Mouse (Mus musculus) bone marrow, adult 2 months (tissue): ENCODE data around the gene Asphd1. TPM values are rescaled to one million over a fixed set of nuclear protein-coding genes. Genes with fewer than 3 reads are reported as not detected.
A peak's percentile ranks its signal among the peaks of the same experiment; 100 is the strongest.

Experiments used
- H3K27ac ChIP-seq: fragments of 200-500 bp; 2 replicates; pipeline ENCODE4 v1.5.1; 2012; ENCODE audit warnings: low read depth, mild to moderate bottlenecking, control low read depth, inconsistent platforms, low read length; ENCODE audit not compliant: control insufficient read depth, poor library complexity, insufficient read depth
- H3K4me1 ChIP-seq: fragments of 200-500 bp; 2 replicates; pipeline ENCODE4 v1.6.1; 2011; ENCODE audit warnings: low read length; ENCODE audit not compliant: control insufficient read depth, insufficient read depth
- H3K4me3 ChIP-seq: fragments of 200-500 bp; replicated peaks from 2 replicates; pipeline ENCODE3; 2011; ENCODE audit warnings: mild to moderate bottlenecking, low read depth, low read length, control low read depth; ENCODE audit not compliant: control insufficient read depth
- CTCF ChIP-seq: fragments of 200-500 bp; IDR thresholded peaks from 2 replicates; pipeline ENCODE4 v1.5.1; 2011; ENCODE audit warnings: low read length, control low read depth; ENCODE audit not compliant: control insufficient read depth, insufficient read depth
- POLR2A ChIP-seq: fragments of 200-500 bp; IDR thresholded peaks from 2 replicates; pipeline ENCODE4 v1.6.1; 2011; ENCODE audit warnings: low read depth, mild to moderate bottlenecking, control low read depth, low read length, borderline replicate concordance; ENCODE audit not compliant: control insufficient read depth
- WGBS: fragments of 180-500 bp; shearing (Covaris S2); methylation state at CpG from one replicate; pipeline ENCODE4 v1.1.7; 2018; 5-methylcytosine and 5-hydroxymethylcytosine counted together
- polyA plus RNA-seq: library from polyadenylated mRNA; stranded (reverse); fragments of >200 nt; gene quantifications from 2 replicates; pipeline ENCODE4 v1.2.4, GENCODE M21; 2011; ENCODE audit warnings: low replicate concordance; ENCODE audit not compliant: missing spikeins, insufficient read depth, insufficient read length

Gene Asphd1
- polyA plus RNA-seq, 1 experiment: not detected

GRCm38 (mm10) chr7:126978841-126979240, 29.5 kb upstream of the Asphd1 start:
- Histone ChIP-seq H3K27ac (no peak overlapping the region), H3K4me3 (no peak overlapping the region), H3K4me1 (peaks cover 2% of the 10 kb centered on the region; the same call in 1 of the 2 replicates)
- TF ChIP-seq CTCF (no peak), POLR2A (no peak)
- 64% methylated on average over 6 of the region's 6 CpGs for WGBS

- TF ChIP-seq CTCF: no peak
- TF ChIP-seq POLR2A: no peak
- peaks cover 2% of the 10 kb centered on the region; the same call in 1 of the 2 replicates for H3K4me1 ChIP-seq
- H3K4me3 ChIP-seq: peak overlapping the region; percentile 87
- H3K27ac ChIP-seq: peak overlapping the region; percentile 50
- 25% methylated on average over 14 of the region's 14 CpGs for WGBS
Observed at GRCm38 (mm10) chr7:126976878-126977459, 27.6 kb upstream of the Asphd1 start.

GRCm38 (mm10) chr7:126975950-126976866, 26.8 kb upstream of the Asphd1 start, which contains the start of gene Cdiptos:
TSS of gene Cdiptos (minus strand) at chr7:126976098.
- peak; percentile 62; the same call in 1 of the 2 replicates for TF ChIP-seq POLR2A
- peak; percentile 97 for TF ChIP-seq CTCF
- Histone ChIP-seq H3K4me1 (peaks cover 2% of the 10 kb centered on the region; the same call in 1 of the 2 replicates), H3K27ac (peak within 1 kb of the TSS; percentile 96), H3K4me3 (peak within 1 kb of the TSS; percentile 87)
- under 1% methylated on average over 55 of the region's 55 CpGs for WGBS

GRCm38 (mm10) chr7:126975893-126975949, 26.3 kb upstream of the Asphd1 start, which contains the start of gene Cdipt:
TSS of gene Cdipt (plus strand) at chr7:126975914.
- peak within 1 kb of the TSS; percentile 87 for H3K4me3 ChIP-seq
- 3% methylated on average over 1 of the region's 1 CpGs for WGBS
- peak within 1 kb of the TSS; percentile 96 for H3K27ac ChIP-seq
- TF ChIP-seq CTCF: no peak
- TF ChIP-seq POLR2A: no peak
- peaks cover 2% of the 10 kb centered on the region; the same call in 1 of the 2 replicates for H3K4me1 ChIP-seq

- Histone ChIP-seq H3K27ac (peak overlapping the region; percentile 96; the same call in 1 of the 2 replicates), H3K4me3 (peak overlapping the region; percentile 87), H3K4me1 (peaks cover 2% of the 10 kb centered on the region; the same call in 1 of the 2 replicates)
- TF ChIP-seq CTCF: no peak
- TF ChIP-seq POLR2A: no peak
- 1% methylated on average over 8 of the region's 8 CpGs for WGBS
Observed at GRCm38 (mm10) chr7:126975493-126975892, 26.1 kb upstream of the Asphd1 start.

- Histone ChIP-seq H3K4me1 (no peaks in the 10 kb centered on the region; the same call in 1 of the 2 replicates), H3K4me3 (no peak overlapping the region), H3K27ac (no peak overlapping the region)
- TF ChIP-seq POLR2A (no peak), CTCF (no peak)
- 78% methylated on average over 6 of the region's 6 CpGs for WGBS
Observed at GRCm38 (mm10) chr7:126967361-126967760, 18.0 kb upstream of the Asphd1 start.

GRCm38 (mm10) chr7:126965568-126965967, 16.2 kb upstream of the Asphd1 start:
- WGBS: 27% methylated on average over 3 of the region's 3 CpGs
- Histone ChIP-seq H3K4me3 (no peak overlapping the region), H3K27ac (no peak overlapping the region), H3K4me1 (no peaks in the 10 kb centered on the region; the same call in 1 of the 2 replicates)
- no peak for TF ChIP-seq POLR2A
- no peak for TF ChIP-seq CTCF

GRCm38 (mm10) chr7:126963548-126964286, 14.3 kb upstream of the Asphd1 start:
- 32% methylated on average over 19 of the region's 19 CpGs for WGBS
- TF ChIP-seq POLR2A (no peak), CTCF (peak; percentile 43)
- no peak overlapping the region for H3K27ac ChIP-seq
- peaks cover 2% of the 10 kb centered on the region for H3K4me1 ChIP-seq
- no peak overlapping the region for H3K4me3 ChIP-seq
